Mouse (Mus musculus): ENCODE results near the gene Brca1. TPM values are rescaled to one million over a fixed set of nuclear protein-coding genes. Genes with fewer than 3 reads are reported as not detected.

Brca1 gene
- polyA plus RNA-seq, 1 experiment = 3.8 TPM

- TF ChIP-seq GATA1 (IDR thresholded peaks at IDR 0.05; ENCODE audit: low read length) = no peak
These were observed 1.7 kb upstream of the Brca1 start for GRCm38 (mm10) chr11:101553354-101553930.

GRCm38 (mm10) chr11:101552476-101553300, 933 bp upstream of the Brca1 start:
- no peak for TF ChIP-seq GATA1 (IDR thresholded peaks at IDR 0.05; ENCODE audit: low read length)

- no peak for TF ChIP-seq GATA1 (IDR thresholded peaks at IDR 0.05; ENCODE audit: low read length)
These were observed 3.2 kb downstream of the Brca1 start for GRCm38 (mm10) chr11:101548526-101548925.

- TF ChIP-seq GATA1 (IDR thresholded peaks at IDR 0.05; ENCODE audit: low read length) = no peak
These were observed 7.6 kb downstream of the Brca1 start for GRCm38 (mm10) chr11:101544132-101544531.

GRCm38 (mm10) chr11:101543533-101543932, 8.2 kb downstream of the Brca1 start:
- TF ChIP-seq GATA1 (IDR thresholded peaks at IDR 0.05; ENCODE audit: low read length) = no peak

- TF ChIP-seq GATA1 (IDR thresholded peaks at IDR 0.05; ENCODE audit: low read length) = no peak
These were observed 25.1 kb downstream of the Brca1 start for GRCm38 (mm10) chr11:101526686-101527085.

GRCm38 (mm10) chr11:101525936-101526595, 25.7 kb downstream of the Brca1 start:
- no peak for TF ChIP-seq GATA1 (IDR thresholded peaks at IDR 0.05; ENCODE audit: low read length)

GRCm38 (mm10) chr11:101525056-101525455, 26.7 kb downstream of the Brca1 start:
- TF ChIP-seq GATA1 (IDR thresholded peaks at IDR 0.05; ENCODE audit: low read length) = no peak

- TF ChIP-seq GATA1 (IDR thresholded peaks at IDR 0.05; ENCODE audit: low read length) = no peak
These were observed 27.3 kb downstream of the Brca1 start for GRCm38 (mm10) chr11:101524446-101524845.

- no peak for TF ChIP-seq GATA1 (IDR thresholded peaks at IDR 0.05; ENCODE audit: low read length)
These were observed 32.4 kb downstream of the Brca1 start for GRCm38 (mm10) chr11:101519364-101519763.

- TF ChIP-seq GATA1 (IDR thresholded peaks at IDR 0.05; ENCODE audit: low read length) = no peak
These were observed 32.8 kb downstream of the Brca1 start for GRCm38 (mm10) chr11:101518937-101519336.

GRCm38 (mm10) chr11:101507090-101507489, 44.7 kb downstream of the Brca1 start:
- no peak for TF ChIP-seq GATA1 (IDR thresholded peaks at IDR 0.05; ENCODE audit: low read length)

- TF ChIP-seq GATA1 (IDR thresholded peaks at IDR 0.05; ENCODE audit: low read length) = no peak
These were observed 45.4 kb downstream of the Brca1 start for GRCm38 (mm10) chr11:101506269-101506780.

GRCm38 (mm10) chr11:101486126-101486525, 65.6 kb downstream of the Brca1 start:
- no peak for TF ChIP-seq GATA1 (IDR thresholded peaks at IDR 0.05; ENCODE audit: low read length)

- TF ChIP-seq GATA1 (IDR thresholded peaks at IDR 0.05; ENCODE audit: low read length) = peak; percentile 95
These were observed 66.2 kb downstream of the Brca1 start for GRCm38 (mm10) chr11:101485509-101486028.

- no peak for TF ChIP-seq GATA1 (IDR thresholded peaks at IDR 0.05; ENCODE audit: low read length)
These were observed 66.9 kb downstream of the Brca1 start for GRCm38 (mm10) chr11:101484814-101485213.
